Mouse (Mus musculus) intestine, postnatal 0 days (tissue): ENCODE data around the gene Ube2z. TPM values are rescaled to one million over a fixed set of nuclear protein-coding genes. Genes with fewer than 3 reads are reported as not detected.
A peak's percentile ranks its signal among the peaks of the same experiment; 100 is the strongest.

ENCODE experiments used
- ATAC-seq: fragments of 200-750 bp; cut with Nextera tagmentation; 2 replicates; pipeline ENCODE4 v1.8.0; 2017; ENCODE audit warnings: mild to moderate bottlenecking, moderate TSS enrichment, moderate library complexity
- H3K27ac ChIP-seq: fragments of 300-500 bp; sonication (generic); 2 replicates; pipeline ENCODE4 v1.5.1; 2014; ENCODE audit warnings: mild to moderate bottlenecking, low read depth, low read length, moderate library complexity
- H3K27me3 ChIP-seq: fragments of 300-500 bp; sonication (generic); replicated peaks from 2 replicates; pipeline ENCODE4 v1.6.1; 2014; ENCODE audit warnings: low read length, mixed read lengths; ENCODE audit not compliant: control insufficient read depth, insufficient read depth
- H3K36me3 ChIP-seq: fragments of 300-500 bp; sonication (generic); 2 replicates; pipeline ENCODE4 v1.6.1; 2014; ENCODE audit warnings: mild to moderate bottlenecking, moderate library complexity; ENCODE audit not compliant: control insufficient read depth, insufficient read depth
- H3K4me1 ChIP-seq: fragments of 300-500 bp; sonication (generic); replicated peaks from 2 replicates; pipeline ENCODE4 v1.6.1; 2014; ENCODE audit warnings: antibody characterized with exemption, low read length, mixed read lengths; ENCODE audit not compliant: control insufficient read depth, insufficient read depth
- H3K4me2 ChIP-seq: fragments of 300-500 bp; sonication (generic); replicated peaks from 2 replicates; pipeline ENCODE4 v1.6.1; 2014; ENCODE audit warnings: low read depth, mild to moderate bottlenecking, moderate library complexity
- H3K4me3 ChIP-seq: fragments of 300-500 bp; sonication (generic); 2 replicates; pipeline ENCODE4 v1.5.1; 2014; ENCODE audit warnings: low read depth, low read length
- H3K9ac ChIP-seq: fragments of 300-500 bp; sonication (generic); 2 replicates; pipeline ENCODE4 v1.6.1; 2014; ENCODE audit warnings: mild to moderate bottlenecking, low read depth, low read length
- H3K9me3 ChIP-seq: fragments of 300-500 bp; sonication (generic); 2 replicates; pipeline ENCODE4 v1.6.1; 2016; ENCODE audit warnings: mixed run types; ENCODE audit not compliant: control insufficient read depth
- CTCF ChIP-seq: sonication (generic); IDR thresholded peaks from 2 replicates; pipeline ENCODE4 v1.5.1; 2016; ENCODE audit warnings: low read depth, mild to moderate bottlenecking, control low read depth, antibody characterized with exemption, moderate library complexity
- WGBS: fragments of 180-500 bp; shearing (Covaris S2); extraction: QIAGEN DNeasy Blood & Tissue Kit; methylation state at CpG from one replicate; pipeline ENCODE4 v1.1.7; 2014; 5-methylcytosine and 5-hydroxymethylcytosine counted together
- polyA plus RNA-seq: library from polyadenylated mRNA; unstranded; fragments of >200 nt; fragmentation: Nextera tagmentation; extraction: Ambion mirVana; gene quantifications from 2 replicates; pipeline ENCODE4 v1.2.1, GENCODE M21; 2015

Gene Ube2z
- polyA plus RNA-seq, 1 experiment from 2014 or later: 24.8 TPM

DNA sequence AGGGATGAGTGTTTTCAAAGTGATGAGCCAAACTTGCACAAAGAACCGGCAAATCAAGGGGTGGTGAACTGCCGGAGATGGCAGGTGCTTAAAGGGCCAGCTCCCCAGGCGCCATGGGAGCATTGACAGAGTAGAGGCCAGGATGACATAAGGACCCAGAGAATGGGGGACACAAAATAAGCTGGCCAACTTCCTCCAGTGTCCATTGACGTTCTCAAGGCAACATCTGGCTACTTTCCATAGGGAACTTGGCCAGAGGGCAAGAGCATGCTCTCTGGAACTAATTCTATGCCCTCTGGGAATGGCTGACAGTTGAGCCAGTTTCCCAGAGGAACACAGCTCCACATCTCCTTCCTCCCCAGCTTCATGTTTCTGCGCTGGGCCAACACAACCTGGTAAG, 3.0 kb upstream of the Ube2z start:
- Histone ChIP-seq H3K4me1 (no peaks in the 10 kb centered on the region), H3K4me2 (no peak overlapping the region), H3K9ac (no peak overlapping the region), H3K9me3 (no peaks in the 10 kb centered on the region), H3K27ac (no peak overlapping the region), H3K27me3 (no peaks in the 10 kb centered on the region), H3K4me3 (no peak overlapping the region), H3K36me3 (peaks cover 16% of the 10 kb centered on the region)
- no peak for ATAC-seq
- no peak for TF ChIP-seq CTCF
- WGBS: 60% methylated on average over 5 of the region's 5 CpGs

DNA sequence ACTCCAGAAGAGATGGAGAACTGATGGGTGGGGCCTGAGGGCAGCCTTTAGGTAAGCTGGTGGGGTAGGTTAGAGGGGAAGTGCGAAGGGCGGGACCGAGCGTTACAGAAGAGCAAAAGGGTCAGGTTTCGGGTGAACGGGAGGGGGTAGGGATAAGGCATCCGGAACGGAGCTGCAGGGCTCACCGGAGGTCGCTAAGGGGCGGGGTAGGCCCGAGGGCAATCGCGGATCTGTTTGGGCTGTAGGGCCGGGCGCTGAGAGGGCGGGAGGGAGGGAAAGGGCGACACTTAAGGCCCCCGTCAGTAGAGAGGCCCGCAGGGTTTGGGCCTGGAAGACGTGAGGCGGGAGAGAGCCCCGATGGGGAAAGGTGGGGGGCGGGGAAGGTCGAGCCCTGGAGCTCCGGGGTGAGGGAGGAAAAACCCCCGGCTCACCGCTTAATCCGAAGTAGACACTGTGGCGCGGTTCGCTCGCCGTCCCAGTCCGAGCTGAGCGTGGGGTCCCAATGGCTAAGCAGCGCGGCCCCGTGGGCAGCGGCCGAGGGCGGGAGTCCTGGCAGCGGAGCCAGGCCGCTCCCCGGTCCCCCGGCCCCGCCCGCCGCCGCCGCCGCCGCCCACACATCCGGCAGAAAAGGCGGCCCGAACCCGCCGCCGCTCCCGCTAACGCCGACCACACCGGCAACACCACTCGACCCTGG, 520 bp downstream of the Ube2z start:
- ATAC-seq: peak; percentile 50
- WGBS: under 1% methylated on average over 64 of the region's 64 CpGs

DNA sequence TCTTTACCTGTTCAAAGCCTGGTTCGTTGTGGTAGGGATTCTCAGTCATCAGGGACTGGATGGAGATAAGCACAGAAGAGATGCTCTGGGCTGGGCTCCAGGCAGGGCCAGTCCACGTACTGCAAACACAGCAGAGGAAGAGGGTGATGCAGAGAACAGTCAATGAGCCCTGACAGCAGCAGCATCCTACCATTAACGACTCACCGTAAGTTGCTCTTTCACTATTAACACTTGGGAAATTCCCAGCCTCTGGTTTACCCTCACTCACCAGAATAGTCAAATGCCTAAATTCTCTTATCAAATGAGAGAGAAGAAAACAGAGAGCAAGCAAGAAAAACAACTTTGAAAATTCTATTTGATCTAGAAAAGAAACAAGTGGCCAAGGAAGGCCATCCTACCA, 6.9 kb downstream of the Ube2z start:
- Histone ChIP-seq H3K27me3 (no peaks in the 10 kb centered on the region), H3K27ac (no peak overlapping the region), H3K4me1 (no peaks in the 10 kb centered on the region), H3K4me2 (no peak overlapping the region), H3K9ac (no peak overlapping the region), H3K9me3 (no peaks in the 10 kb centered on the region), H3K4me3 (no peak overlapping the region), H3K36me3 (peaks cover 60% of the 10 kb centered on the region)
- ATAC-seq: no peak
- TF ChIP-seq CTCF: no peak
- 78% methylated on average over 4 of the region's 4 CpGs for WGBS

More for the DNA sequence above, 520 bp downstream of the Ube2z start:
- Histone ChIP-seq H3K4me1 (no peaks in the 10 kb centered on the region), H3K27ac (peak overlapping the region; percentile 90), H3K4me3 (peak overlapping the region; percentile 93), H3K36me3 (peaks cover 12% of the 10 kb centered on the region), H3K27me3 (no peaks in the 10 kb centered on the region), H3K9ac (peak overlapping the region; percentile 91), H3K4me2 (peak overlapping the region; percentile 70), H3K9me3 (no peaks in the 10 kb centered on the region)
- TF ChIP-seq CTCF: no peak

DNA sequence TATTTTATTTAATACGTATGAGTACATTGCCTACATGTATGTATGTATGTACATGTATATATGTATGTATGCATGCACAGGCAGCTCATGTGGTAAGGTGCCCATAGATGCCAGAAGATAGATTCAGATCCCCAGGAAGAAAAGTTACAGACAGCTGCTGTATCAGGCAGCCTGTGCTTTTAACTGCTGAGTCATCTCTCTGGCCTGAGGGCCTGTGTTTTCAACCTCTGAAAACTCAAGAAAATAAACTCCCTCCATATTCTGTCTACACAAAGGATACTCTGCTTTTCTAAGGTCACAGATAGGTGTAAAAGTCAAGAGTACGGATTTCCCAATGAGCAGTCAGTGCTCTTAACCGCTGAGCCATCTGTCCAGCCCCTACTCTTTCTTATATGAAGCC, 14.3 kb downstream of the Ube2z start:
- H3K9ac ChIP-seq: no peak overlapping the region
- no peaks in the 10 kb centered on the region for H3K9me3 ChIP-seq
- H3K4me2 ChIP-seq: no peak overlapping the region
- H3K4me3 ChIP-seq: no peak overlapping the region
- no peaks in the 10 kb centered on the region for H3K4me1 ChIP-seq
- H3K36me3 ChIP-seq: peaks cover 81% of the 10 kb centered on the region
- TF ChIP-seq CTCF: no peak
- ATAC-seq: no peak
- no peak overlapping the region for H3K27ac ChIP-seq
- 91% methylated on average over 3 of the region's 3 CpGs for WGBS
- no peaks in the 10 kb centered on the region for H3K27me3 ChIP-seq

DNA sequence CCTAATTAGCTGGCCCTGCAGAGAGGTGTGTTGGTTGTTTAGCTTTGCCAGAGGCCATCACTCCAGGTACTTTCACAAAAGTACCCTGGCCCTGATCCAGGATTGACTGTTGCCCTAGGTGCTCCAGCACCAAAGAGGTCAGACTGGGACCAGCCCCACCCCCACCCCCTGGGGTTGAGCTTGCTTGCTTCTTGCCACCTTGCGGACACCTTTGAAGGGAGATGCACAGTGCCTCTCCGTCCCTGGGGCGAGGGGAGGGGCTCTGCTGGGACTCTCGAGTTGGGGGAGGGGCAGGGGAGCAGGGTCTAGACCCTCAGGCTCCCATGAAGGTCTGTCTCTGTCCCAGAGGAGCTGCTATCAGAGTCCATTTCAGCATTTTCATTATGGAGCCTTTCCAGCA, 15.2 kb downstream of the Ube2z start:
- no peak for ATAC-seq
- no peak overlapping the region for H3K9ac ChIP-seq
- 88% methylated on average over 4 of the region's 4 CpGs for WGBS
- H3K36me3 ChIP-seq: peaks cover 77% of the 10 kb centered on the region
- H3K4me2 ChIP-seq: no peak overlapping the region
- no peak for TF ChIP-seq CTCF
- H3K4me1 ChIP-seq: no peaks in the 10 kb centered on the region
- no peak overlapping the region for H3K4me3 ChIP-seq
- H3K27ac ChIP-seq: no peak overlapping the region
- H3K9me3 ChIP-seq: no peaks in the 10 kb centered on the region
- H3K27me3 ChIP-seq: no peaks in the 10 kb centered on the region

DNA sequence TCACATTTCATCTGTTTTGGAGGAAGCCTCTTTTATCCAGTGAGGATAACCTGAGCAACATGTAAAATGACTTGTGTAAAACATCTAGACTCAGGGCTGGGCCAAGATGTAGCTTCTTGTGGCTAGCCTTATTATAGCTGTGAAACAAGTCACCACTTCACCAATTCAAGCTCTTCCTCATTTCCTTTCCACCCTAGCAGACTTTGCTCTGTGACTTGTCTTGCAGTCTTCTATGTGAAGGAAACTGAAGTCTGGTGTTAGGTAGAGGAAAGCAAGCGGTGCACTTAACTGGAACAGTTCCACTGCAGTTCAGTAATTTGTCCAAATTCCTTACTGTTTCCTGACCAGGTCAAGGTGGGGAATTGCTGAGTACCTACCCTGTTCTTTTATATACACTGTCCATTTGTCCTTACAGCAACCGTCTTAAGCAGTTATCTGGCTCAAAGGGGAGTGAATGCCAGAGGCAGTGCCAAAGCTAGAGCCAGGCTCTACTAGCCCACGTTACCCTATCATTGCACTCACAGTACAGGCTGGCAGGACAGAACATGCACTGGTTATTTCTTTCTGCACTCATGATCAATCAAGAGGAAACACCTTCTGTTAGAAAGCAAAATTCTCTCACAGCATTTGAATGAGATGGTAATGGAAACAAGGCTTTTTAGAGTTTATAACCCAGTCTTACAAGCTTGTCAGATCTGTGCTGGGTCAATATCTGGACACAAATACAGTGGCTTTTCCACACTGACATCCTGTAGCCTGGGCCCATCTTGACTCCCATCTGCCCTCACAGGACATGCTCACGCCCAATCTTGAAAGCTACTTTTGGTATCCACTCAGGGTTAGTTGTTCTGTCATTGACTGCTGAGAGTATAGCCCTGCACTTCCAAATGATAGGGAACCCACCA, 17.5 kb downstream of the Ube2z start:
- Histone ChIP-seq H3K4me1 (no peaks in the 10 kb centered on the region), H3K9me3 (no peaks in the 10 kb centered on the region), H3K27me3 (no peaks in the 10 kb centered on the region), H3K4me2 (no peak overlapping the region), H3K36me3 (peaks cover 73% of the 10 kb centered on the region), H3K9ac (no peak overlapping the region), H3K27ac (peak overlapping the region; percentile 64), H3K4me3 (no peak overlapping the region)
- no peak for ATAC-seq
- no peak for TF ChIP-seq CTCF
- WGBS: 80% methylated on average over 4 of the region's 4 CpGs
